Mouse (Mus musculus): Measurements from ENCODE around the gene Myl6b. TPM values are rescaled to one million over a fixed set of nuclear protein-coding genes. Genes with fewer than 3 reads are reported as not detected.

Gene Myl6b
- polyA plus RNA-seq, 1 experiment from 2014 or later: 2.4 TPM

DNA sequence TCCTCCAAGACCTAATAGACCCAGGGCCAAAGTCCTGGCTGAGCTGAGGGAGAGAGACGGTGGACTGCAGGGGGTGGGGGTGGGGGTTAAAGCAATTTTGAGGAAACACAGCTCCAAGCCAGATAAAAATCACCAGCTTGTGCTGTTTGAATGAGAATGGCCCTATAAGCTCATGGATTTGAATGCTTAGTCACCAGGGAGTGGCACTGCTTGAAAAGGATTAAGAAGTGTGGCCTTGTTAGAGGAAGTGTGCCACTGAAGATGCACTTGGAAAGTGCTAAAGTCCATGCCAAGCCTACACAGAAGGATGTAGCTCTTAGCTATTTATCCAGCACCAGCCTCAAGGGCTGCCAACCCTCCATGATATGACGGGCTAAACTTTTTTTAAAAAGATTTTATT is 36.7 kb upstream of the Myl6b start:
- H3K4me2 ChIP-seq (replicated peaks): no peak overlapping the region
- H3K4me3 ChIP-seq (replicated peaks): no peak overlapping the region
- H3K36me3 ChIP-seq: no peaks in the 10 kb centered on the region
- no peak overlapping the region for H3K27ac ChIP-seq
- ATAC-seq: no peak
- 77% methylated on average over 2 of the region's 2 CpGs for WGBS
- no peaks in the 10 kb centered on the region for H3K27me3 ChIP-seq (replicated peaks)
- H3K9me3 ChIP-seq: no peaks in the 10 kb centered on the region
- H3K9ac ChIP-seq: no peak overlapping the region
- H3K4me1 ChIP-seq (replicated peaks): no peaks in the 10 kb centered on the region

- 27% methylated on average over 28 of the region's 28 CpGs for WGBS
- Histone ChIP-seq H3K9ac (peak overlapping the region; percentile 36), H3K4me2 (replicated peaks) (peak overlapping the region; percentile 95), H3K4me1 (replicated peaks) (peaks cover 9% of the 10 kb centered on the region), H3K36me3 (no peaks in the 10 kb centered on the region), H3K4me3 (replicated peaks) (peak overlapping the region; percentile 74), H3K27me3 (replicated peaks) (no peaks in the 10 kb centered on the region), H3K27ac (peak overlapping the region; percentile 32; the same call in 1 of the 2 replicates), H3K9me3 (no peaks in the 10 kb centered on the region)
- ATAC-seq: 0 out of 2 replicates have a peak, but pooled peaks have one; percentile 24
Measured at GRCm38 (mm10) chr10:128526366-128527356, 28.2 kb upstream of the Myl6b start.

DNA sequence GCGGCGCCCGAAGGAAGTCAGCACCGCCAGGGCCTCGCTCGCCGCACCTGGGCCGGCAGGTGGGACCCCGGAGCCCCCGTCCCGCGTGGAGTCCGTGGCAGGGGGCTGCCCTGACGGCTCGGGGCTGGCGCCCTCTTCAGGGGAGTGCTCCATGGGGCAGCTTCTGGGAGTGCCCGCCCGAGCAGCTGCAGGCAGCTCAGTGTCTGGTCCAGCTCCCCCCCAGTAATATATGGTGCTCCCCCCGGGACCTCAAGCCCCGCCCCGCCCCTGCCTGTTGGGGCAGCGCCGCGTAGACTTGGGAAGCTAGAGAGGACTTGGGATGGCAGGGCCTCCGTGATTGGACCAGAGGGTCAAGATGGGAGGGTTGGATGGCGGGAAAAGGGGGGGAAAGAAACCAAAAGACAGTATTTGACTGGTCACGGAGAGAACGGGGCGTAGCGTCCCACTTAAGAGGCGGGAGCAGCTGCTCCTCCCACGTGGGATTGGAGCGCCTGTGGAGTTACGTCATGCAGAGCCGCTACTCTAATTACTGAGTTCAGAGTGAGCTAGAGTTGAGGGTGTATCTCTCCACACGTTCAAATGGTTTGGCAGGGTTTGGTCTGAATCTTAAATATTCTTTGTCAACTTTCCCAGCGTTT is 27.3 kb upstream of the Myl6b start, which contains the start of gene Esyt1:
TSS of gene Esyt1 (minus strand) at position 201 of the 638 bp plus-strand sequence.
- H3K27me3 ChIP-seq (replicated peaks): no peaks in the 10 kb centered on the region
- H3K4me3 ChIP-seq (replicated peaks): peak within 1 kb of the TSS; percentile 74
- peak within 1 kb of the TSS; percentile 87 for H3K27ac ChIP-seq
- H3K9ac ChIP-seq: peak within 1 kb of the TSS; percentile 82
- 0% methylated on average over 37 of the region's 37 CpGs for WGBS
- H3K4me2 ChIP-seq (replicated peaks): peak within 1 kb of the TSS; percentile 95
- no peaks in the 10 kb centered on the region for H3K9me3 ChIP-seq
- ATAC-seq: peak; percentile 98
- 0 out of 2 replicates have a peak, but pooled peaks cover 5% of the 10 kb centered on the region for H3K36me3 ChIP-seq
- H3K4me1 ChIP-seq (replicated peaks): peaks cover 9% of the 10 kb centered on the region

DNA sequence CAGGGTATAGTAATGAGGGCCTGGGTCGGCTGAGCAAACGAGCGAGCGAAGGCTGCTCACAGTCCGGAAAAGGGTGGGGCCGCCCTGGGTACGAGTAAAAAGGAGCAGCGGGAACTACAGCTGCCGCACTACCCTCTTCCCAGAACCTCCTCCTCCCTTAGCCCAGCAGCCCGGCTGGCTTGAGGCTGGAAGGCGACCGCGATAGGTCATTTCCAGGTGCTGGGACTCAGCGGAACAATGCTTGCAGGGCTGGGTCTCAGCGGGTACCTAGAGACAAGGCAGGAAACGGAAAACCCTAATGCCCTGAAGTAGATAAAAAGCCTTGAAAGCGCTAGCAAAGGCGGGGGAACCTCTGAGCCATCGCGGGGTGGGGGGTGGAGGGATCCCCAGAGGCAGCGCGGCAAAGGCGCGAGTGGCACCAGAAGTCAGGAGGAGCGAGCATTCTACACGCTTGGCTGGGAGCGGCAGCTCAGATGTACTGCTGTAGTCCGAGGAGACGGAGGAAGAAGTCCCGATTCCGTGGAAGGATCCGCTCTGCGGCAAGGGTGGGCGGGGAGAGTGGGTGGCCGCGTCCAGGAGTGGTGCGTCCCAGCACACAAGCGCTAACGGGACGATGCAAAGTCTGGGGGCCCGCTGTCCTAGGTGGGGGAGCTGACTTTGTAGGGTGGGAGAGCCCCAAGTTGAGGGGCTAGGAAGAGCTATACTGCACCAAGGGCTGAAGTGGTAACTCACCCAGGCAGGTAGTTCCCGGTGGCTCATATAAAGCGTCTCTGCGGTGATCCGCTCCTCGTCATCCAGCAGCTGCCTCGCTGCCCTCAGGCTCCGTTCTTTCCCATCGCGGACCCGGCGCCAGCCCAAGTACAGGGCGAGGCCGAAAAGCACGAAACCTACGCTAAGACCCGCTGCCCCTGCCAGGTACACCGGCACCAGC is 26.5 kb upstream of the Myl6b start:
- under 1% methylated on average over 58 of the region's 58 CpGs for whole genome bisulfite sequencing
- H3K4me2 ChIP-seq (replicated peaks): peak overlapping the region; percentile 95
- H3K4me1 ChIP-seq (replicated peaks): peaks cover 9% of the 10 kb centered on the region
- H3K4me3 ChIP-seq (replicated peaks): peak overlapping the region; percentile 74
- H3K36me3 ChIP-seq: 0 out of 2 replicates have a peak, but pooled peaks cover 9% of the 10 kb centered on the region
- peak overlapping the region; percentile 82 for H3K9ac ChIP-seq
- ATAC-seq: peak; percentile 46
- peak overlapping the region; percentile 87 for H3K27ac ChIP-seq
- H3K27me3 ChIP-seq (replicated peaks): no peaks in the 10 kb centered on the region
- no peaks in the 10 kb centered on the region for H3K9me3 ChIP-seq

GRCm38 (mm10) chr10:128524111-128524731 is 25.7 kb upstream of the Myl6b start:
- H3K4me1 ChIP-seq (replicated peaks): peaks cover 9% of the 10 kb centered on the region
- peak overlapping the region; percentile 74 for H3K4me3 ChIP-seq (replicated peaks)
- peak overlapping the region; percentile 87 for H3K27ac ChIP-seq
- peak overlapping the region; percentile 82 for H3K9ac ChIP-seq
- peak overlapping the region; percentile 95 for H3K4me2 ChIP-seq (replicated peaks)
- ATAC-seq: no peak
- WGBS: 25% methylated on average over 11 of the region's 11 CpGs
- H3K9me3 ChIP-seq: no peaks in the 10 kb centered on the region
- 0 out of 2 replicates have a peak, but pooled peaks cover 9% of the 10 kb centered on the region for H3K36me3 ChIP-seq
- no peaks in the 10 kb centered on the region for H3K27me3 ChIP-seq (replicated peaks)

DNA sequence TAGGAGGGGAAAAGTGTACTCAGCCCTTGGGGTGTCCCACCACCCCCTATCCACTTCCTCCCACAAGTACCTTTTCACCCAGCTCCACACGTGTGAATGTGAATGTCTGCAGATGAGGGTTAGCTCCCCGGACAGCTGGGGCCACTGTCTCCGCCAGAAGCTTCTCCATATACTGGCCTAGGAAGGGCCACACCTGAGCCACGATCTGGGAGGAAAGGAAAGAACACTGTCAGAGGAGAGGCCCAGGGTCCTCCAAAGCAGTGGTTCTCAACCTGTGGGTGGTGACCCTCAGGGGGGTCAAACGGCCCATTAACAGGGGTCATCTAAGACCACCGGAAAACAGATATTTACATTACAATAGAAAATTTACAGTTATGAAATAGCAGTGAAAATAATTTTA is 23.9 kb upstream of the Myl6b start:
- Histone ChIP-seq H3K4me3 (replicated peaks) (no peak overlapping the region), H3K9me3 (no peaks in the 10 kb centered on the region), H3K4me1 (replicated peaks) (peaks cover 9% of the 10 kb centered on the region), H3K36me3 (peaks cover 18% of the 10 kb centered on the region; the same call in 1 of the 2 replicates), H3K27me3 (replicated peaks) (no peaks in the 10 kb centered on the region), H3K9ac (no peak overlapping the region), H3K27ac (no peak overlapping the region), H3K4me2 (replicated peaks) (no peak overlapping the region)
- 80% methylated on average over 6 of the region's 6 CpGs for WGBS
- no peak for ATAC-seq

DNA sequence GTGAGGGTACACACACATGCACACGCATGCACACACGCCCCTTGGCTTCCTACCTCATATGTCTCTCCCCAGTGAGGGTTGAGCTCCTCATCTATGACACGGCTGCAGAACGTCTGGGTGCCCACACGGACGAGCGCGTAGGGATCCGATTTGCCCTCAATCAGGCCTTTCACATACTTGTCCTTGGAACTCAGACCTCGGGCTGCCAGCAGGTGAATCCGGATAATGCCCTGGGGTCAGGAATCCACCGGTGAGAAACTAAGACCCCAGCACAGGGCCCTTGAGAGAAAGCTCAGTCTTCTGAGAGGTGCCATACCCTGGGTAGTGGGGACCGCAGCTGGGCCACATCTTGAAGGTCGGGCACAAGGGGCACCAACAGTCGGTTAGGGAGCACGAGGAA is 22.1 kb upstream of the Myl6b start:
- no peak overlapping the region for H3K4me2 ChIP-seq (replicated peaks)
- H3K9ac ChIP-seq: no peak overlapping the region
- ATAC-seq: no peak
- 92% methylated on average over 16 of the region's 16 CpGs for WGBS
- H3K9me3 ChIP-seq: no peaks in the 10 kb centered on the region
- no peak overlapping the region for H3K4me3 ChIP-seq (replicated peaks)
- no peaks in the 10 kb centered on the region for H3K27me3 ChIP-seq (replicated peaks)
- H3K4me1 ChIP-seq (replicated peaks): peaks cover 9% of the 10 kb centered on the region
- peaks cover 23% of the 10 kb centered on the region; the same call in 1 of the 2 replicates for H3K36me3 ChIP-seq
- H3K27ac ChIP-seq: no peak overlapping the region

DNA sequence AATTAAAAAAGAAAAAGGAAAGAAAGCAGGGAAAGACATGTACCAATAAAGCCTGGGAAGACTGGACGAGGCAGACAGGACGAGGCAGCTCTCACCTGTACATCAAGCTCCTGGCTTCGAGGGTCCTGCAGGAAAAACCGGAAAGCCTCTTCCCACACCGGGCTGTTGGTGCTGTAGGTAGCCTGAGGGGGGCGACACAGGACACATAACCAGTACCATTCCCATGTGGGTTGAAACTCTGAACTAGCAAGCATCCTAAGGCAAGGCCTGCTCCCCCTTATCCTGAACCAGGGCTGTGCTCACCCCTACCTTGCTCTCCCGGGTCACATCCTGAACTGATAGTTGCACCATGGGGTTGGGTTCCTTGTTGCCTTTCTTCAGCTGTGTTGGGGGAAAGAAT is 20.3 kb upstream of the Myl6b start:
- Histone ChIP-seq H3K9me3 (no peaks in the 10 kb centered on the region), H3K36me3 (peaks cover 30% of the 10 kb centered on the region; the same call in 1 of the 2 replicates), H3K4me3 (replicated peaks) (no peak overlapping the region), H3K27me3 (replicated peaks) (no peaks in the 10 kb centered on the region), H3K9ac (no peak overlapping the region), H3K4me1 (replicated peaks) (no peaks in the 10 kb centered on the region), H3K27ac (no peak overlapping the region), H3K4me2 (replicated peaks) (no peak overlapping the region)
- no peak for ATAC-seq
- WGBS: 76% methylated on average over 7 of the region's 7 CpGs

DNA sequence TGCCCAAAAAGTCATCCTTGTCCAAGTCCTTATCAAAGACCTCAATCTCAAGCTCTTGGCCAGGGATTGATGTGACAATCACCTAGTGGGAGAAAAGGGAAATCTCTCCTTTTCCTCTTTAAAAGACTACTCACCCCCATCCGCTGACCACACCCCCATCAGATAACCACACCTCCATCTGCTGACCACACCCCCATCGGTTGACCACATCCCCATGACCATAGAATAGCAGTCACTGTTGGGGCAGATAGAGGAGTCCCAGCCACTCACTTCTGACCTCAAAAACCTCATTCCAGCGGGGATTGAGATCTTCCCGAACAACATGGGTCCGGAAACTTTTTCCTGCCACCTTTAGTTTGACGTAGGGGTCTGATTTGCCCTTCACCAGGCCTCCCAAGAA is 18.2 kb upstream of the Myl6b start:
- peaks cover 34% of the 10 kb centered on the region; the same call in 1 of the 2 replicates for H3K36me3 ChIP-seq
- no peak overlapping the region for H3K4me2 ChIP-seq (replicated peaks)
- H3K4me3 ChIP-seq (replicated peaks): no peak overlapping the region
- ATAC-seq: no peak
- H3K9me3 ChIP-seq: no peaks in the 10 kb centered on the region
- no peaks in the 10 kb centered on the region for H3K4me1 ChIP-seq (replicated peaks)
- H3K27ac ChIP-seq: no peak overlapping the region
- WGBS: 42% methylated on average over 6 of the region's 6 CpGs
- H3K9ac ChIP-seq: no peak overlapping the region
- no peaks in the 10 kb centered on the region for H3K27me3 ChIP-seq (replicated peaks)

DNA sequence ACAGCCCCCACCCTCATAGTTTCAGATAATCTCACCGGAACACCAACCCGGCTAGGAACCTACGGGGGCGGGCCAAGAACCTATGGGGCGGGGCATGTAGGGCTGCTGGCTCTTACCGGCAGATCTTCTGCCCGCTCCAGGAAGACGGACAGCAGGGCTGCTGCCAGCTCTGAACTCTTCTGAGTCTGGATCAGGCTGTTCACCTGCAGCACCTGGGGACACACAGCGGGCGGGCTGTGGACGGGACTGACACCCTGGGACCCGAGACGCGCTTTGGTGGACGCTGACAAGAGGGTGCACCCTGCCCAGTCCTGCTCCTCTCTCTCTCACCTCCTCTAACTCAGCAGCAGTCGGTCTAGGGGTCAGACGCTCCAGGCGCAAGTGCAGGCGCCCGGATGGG is 17.5 kb upstream of the Myl6b start:
- Histone ChIP-seq H3K9me3 (no peaks in the 10 kb centered on the region), H3K4me3 (replicated peaks) (0 out of 2 replicates have a peak overlapping the region, but pooled peaks have one; percentile 2), H3K27ac (no peak overlapping the region), H3K4me2 (replicated peaks) (peak overlapping the region; percentile 42), H3K27me3 (replicated peaks) (no peaks in the 10 kb centered on the region), H3K9ac (no peak overlapping the region), H3K36me3 (peaks cover 34% of the 10 kb centered on the region; the same call in 1 of the 2 replicates), H3K4me1 (replicated peaks) (no peaks in the 10 kb centered on the region)
- peak; percentile 61 for ATAC-seq
- 43% methylated on average over 20 of the region's 20 CpGs for WGBS

- no peaks in the 10 kb centered on the region for H3K27me3 ChIP-seq (replicated peaks)
- no peak overlapping the region for H3K27ac ChIP-seq
- H3K4me1 ChIP-seq (replicated peaks): no peaks in the 10 kb centered on the region
- H3K4me2 ChIP-seq (replicated peaks): no peak overlapping the region
- 81% methylated on average over 4 of the region's 4 CpGs for WGBS
- H3K4me3 ChIP-seq (replicated peaks): no peak overlapping the region
- ATAC-seq: peak; percentile 38; the same call in 1 of the 2 replicates
- no peak overlapping the region for H3K9ac ChIP-seq
- no peaks in the 10 kb centered on the region for H3K9me3 ChIP-seq
- peaks cover 28% of the 10 kb centered on the region; the same call in 1 of the 2 replicates for H3K36me3 ChIP-seq
Measured at GRCm38 (mm10) chr10:128515044-128515443, 16.6 kb upstream of the Myl6b start.

Measured in intestine, embryonic 15.5 days (tissue).